Mouse (Mus musculus) hindbrain, embryonic 15.5 days (tissue): ENCODE results near the gene Litaf. TPM values are rescaled to one million over a fixed set of nuclear protein-coding genes. Genes with fewer than 3 reads are reported as not detected.
A peak's percentile ranks its signal among the peaks of the same experiment; 100 is the strongest.

Source experiments
- ATAC-seq: fragments of 200-750 bp; cut with Nextera tagmentation; 2 replicates; pipeline ENCODE4 v1.8.0; 2017; ENCODE audit warnings: low read depth, moderate number of reproducible peaks, moderate TSS enrichment; ENCODE audit not compliant: low FRiP score
- H3K27ac ChIP-seq: fragments of 300-500 bp; sonication (generic); replicated peaks from 2 replicates; pipeline ENCODE4 v1.5.1; 2015; ENCODE audit warnings: mild to moderate bottlenecking, inconsistent platforms
- H3K27me3 ChIP-seq: fragments of 300-500 bp; sonication (generic); 2 replicates; pipeline ENCODE4 v1.6.1; 2015; ENCODE audit warnings: control low read depth, inconsistent platforms
- H3K36me3 ChIP-seq: fragments of 300-500 bp; sonication (generic); 2 replicates; pipeline ENCODE4 v1.6.1; 2015; ENCODE audit warnings: control low read depth, inconsistent platforms
- H3K4me1 ChIP-seq: fragments of 300-500 bp; sonication (generic); replicated peaks from 2 replicates; pipeline ENCODE4 v1.6.1; 2015; ENCODE audit warnings: control low read depth, inconsistent platforms
- H3K4me2 ChIP-seq: fragments of 300-500 bp; sonication (generic); 2 replicates; pipeline ENCODE4 v1.6.1; 2015; ENCODE audit warnings: moderate library complexity, mild to moderate bottlenecking, inconsistent platforms
- H3K4me3 ChIP-seq: fragments of 300-500 bp; sonication (generic); 2 replicates; pipeline ENCODE4 v1.5.1; 2015; ENCODE audit warnings: mild to moderate bottlenecking, inconsistent platforms
- H3K9ac ChIP-seq: fragments of 300-500 bp; sonication (generic); 2 replicates; pipeline ENCODE4 v1.6.1; 2015; ENCODE audit warnings: inconsistent platforms
- H3K9me3 ChIP-seq: fragments of 300-500 bp; sonication (generic); 2 replicates; pipeline ENCODE4 v1.6.1; 2016; ENCODE audit warnings: control low read depth, inconsistent platforms
- WGBS: fragments of 180-500 bp; shearing (Covaris S2); methylation state at CpG from one replicate; pipeline ENCODE4 v1.1.7; 2015; 5-methylcytosine and 5-hydroxymethylcytosine counted together
- polyA plus RNA-seq: library from polyadenylated mRNA; unstranded; fragments of >200 nt; fragmentation: Nextera tagmentation; extraction: Ambion mirVana; gene quantifications from 2 replicates; pipeline ENCODE4 v1.2.1, GENCODE M21; 2015

The Litaf gene
- polyA plus RNA-seq, 1 experiment from 2014 or later = 32.2 TPM

- no peaks in the 10 kb centered on the region for H3K27me3 ChIP-seq
- 25% methylated on average over 15 of the region's 15 CpGs for WGBS
- no peak overlapping the region for H3K27ac ChIP-seq
- peak; percentile 45; the same call in 1 of the 2 replicates for ATAC-seq
- no peaks in the 10 kb centered on the region for H3K9me3 ChIP-seq
- no peak overlapping the region for H3K9ac ChIP-seq
- no peaks in the 10 kb centered on the region for H3K36me3 ChIP-seq
- H3K4me3 ChIP-seq = no peak overlapping the region
- no peaks in the 10 kb centered on the region; the same call in 1 of the 2 replicates for H3K4me1 ChIP-seq
- H3K4me2 ChIP-seq = no peak overlapping the region
Observed at GRCm38 (mm10) chr16:11035790-11036431, 30.0 kb downstream of the Litaf start.

- no peak overlapping the region for H3K9ac ChIP-seq
- H3K27me3 ChIP-seq = no peaks in the 10 kb centered on the region
- no peak for ATAC-seq
- WGBS = 82% methylated on average over 9 of the region's 9 CpGs
- no peaks in the 10 kb centered on the region for H3K36me3 ChIP-seq
- H3K27ac ChIP-seq = no peak overlapping the region
- no peaks in the 10 kb centered on the region; the same call in 1 of the 2 replicates for H3K4me1 ChIP-seq
- no peak overlapping the region for H3K4me3 ChIP-seq
- no peaks in the 10 kb centered on the region for H3K9me3 ChIP-seq
- H3K4me2 ChIP-seq = no peak overlapping the region
Observed at GRCm38 (mm10) chr16:11035273-11035672, 30.7 kb downstream of the Litaf start.

- H3K36me3 ChIP-seq = no peaks in the 10 kb centered on the region
- H3K27ac ChIP-seq = no peak overlapping the region
- H3K27me3 ChIP-seq = no peaks in the 10 kb centered on the region
- H3K4me3 ChIP-seq = no peak overlapping the region
- ATAC-seq = no peak
- no peak overlapping the region for H3K9ac ChIP-seq
- H3K4me2 ChIP-seq = no peak overlapping the region
- H3K9me3 ChIP-seq = no peaks in the 10 kb centered on the region
- no peaks in the 10 kb centered on the region; the same call in 1 of the 2 replicates for H3K4me1 ChIP-seq
- 3% methylated on average over 4 of the region's 4 CpGs for WGBS
Observed at GRCm38 (mm10) chr16:11034193-11034803, 31.7 kb downstream of the Litaf start.

- H3K4me2 ChIP-seq = no peak overlapping the region
- H3K4me1 ChIP-seq = no peaks in the 10 kb centered on the region; the same call in 1 of the 2 replicates
- no peak overlapping the region for H3K27ac ChIP-seq
- 66% methylated on average over 3 of the region's 3 CpGs for WGBS
- H3K27me3 ChIP-seq = no peaks in the 10 kb centered on the region
- H3K9me3 ChIP-seq = no peaks in the 10 kb centered on the region
- no peaks in the 10 kb centered on the region for H3K36me3 ChIP-seq
- no peak overlapping the region for H3K4me3 ChIP-seq
- H3K9ac ChIP-seq = no peak overlapping the region
- no peak for ATAC-seq
Observed at GRCm38 (mm10) chr16:11031320-11031719, 34.6 kb downstream of the Litaf start.

GRCm38 (mm10) chr16:11030844-11031243 is 35.1 kb downstream of the Litaf start:
- no peaks in the 10 kb centered on the region for H3K27me3 ChIP-seq
- 90% methylated on average over 4 of the region's 4 CpGs for WGBS
- H3K9ac ChIP-seq = no peak overlapping the region
- no peaks in the 10 kb centered on the region; the same call in 1 of the 2 replicates for H3K4me1 ChIP-seq
- H3K4me3 ChIP-seq = no peak overlapping the region
- no peaks in the 10 kb centered on the region for H3K9me3 ChIP-seq
- H3K4me2 ChIP-seq = no peak overlapping the region
- no peaks in the 10 kb centered on the region for H3K36me3 ChIP-seq
- ATAC-seq = no peak
- H3K27ac ChIP-seq = no peak overlapping the region

- Histone ChIP-seq H3K4me1 (no peaks in the 10 kb centered on the region), H3K9ac (no peak overlapping the region), H3K4me3 (no peak overlapping the region), H3K27ac (no peak overlapping the region), H3K9me3 (no peaks in the 10 kb centered on the region), H3K4me2 (no peak overlapping the region), H3K27me3 (no peaks in the 10 kb centered on the region), H3K36me3 (no peaks in the 10 kb centered on the region)
- WGBS = 68% methylated on average over 7 of the region's 7 CpGs
- no peak for ATAC-seq
Observed at GRCm38 (mm10) chr16:11028206-11028605, 37.8 kb downstream of the Litaf start.

GRCm38 (mm10) chr16:11024841-11025240 is 41.1 kb downstream of the Litaf start:
- no peaks in the 10 kb centered on the region for H3K4me1 ChIP-seq
- 76% methylated on average over 3 of the region's 3 CpGs for WGBS
- no peaks in the 10 kb centered on the region for H3K27me3 ChIP-seq
- no peak overlapping the region for H3K27ac ChIP-seq
- no peaks in the 10 kb centered on the region for H3K9me3 ChIP-seq
- ATAC-seq = no peak
- no peak overlapping the region for H3K4me3 ChIP-seq
- no peak overlapping the region for H3K9ac ChIP-seq
- H3K36me3 ChIP-seq = no peaks in the 10 kb centered on the region
- H3K4me2 ChIP-seq = no peak overlapping the region

- no peak for ATAC-seq
- H3K4me3 ChIP-seq = no peak overlapping the region
- H3K9me3 ChIP-seq = no peaks in the 10 kb centered on the region
- no peak overlapping the region for H3K4me2 ChIP-seq
- no peaks in the 10 kb centered on the region for H3K4me1 ChIP-seq
- no peak overlapping the region for H3K9ac ChIP-seq
- WGBS = 92% methylated on average over 5 of the region's 5 CpGs
- no peaks in the 10 kb centered on the region for H3K27me3 ChIP-seq
- no peaks in the 10 kb centered on the region for H3K36me3 ChIP-seq
- no peak overlapping the region for H3K27ac ChIP-seq
Observed at GRCm38 (mm10) chr16:11023618-11024017, 42.3 kb downstream of the Litaf start.

GRCm38 (mm10) chr16:11022113-11022489 is 43.9 kb downstream of the Litaf start:
- no peak for ATAC-seq
- no peak overlapping the region for H3K9ac ChIP-seq
- no peaks in the 10 kb centered on the region for H3K9me3 ChIP-seq
- no peaks in the 10 kb centered on the region for H3K36me3 ChIP-seq
- H3K4me2 ChIP-seq = no peak overlapping the region
- H3K27ac ChIP-seq = no peak overlapping the region
- H3K4me1 ChIP-seq = no peaks in the 10 kb centered on the region
- H3K27me3 ChIP-seq = no peaks in the 10 kb centered on the region
- WGBS = 88% methylated on average over 4 of the region's 4 CpGs
- no peak overlapping the region for H3K4me3 ChIP-seq

- peak; percentile 72 for ATAC-seq
Observed at GRCm38 (mm10) chr16:11021403-11022112, 44.4 kb downstream of the Litaf start.

GRCm38 (mm10) chr16:11017807-11018595 is 48.0 kb downstream of the Litaf start:
- WGBS = 61% methylated on average over 11 of the region's 11 CpGs
- no peaks in the 10 kb centered on the region for H3K36me3 ChIP-seq
- H3K9me3 ChIP-seq = no peaks in the 10 kb centered on the region
- H3K27ac ChIP-seq = no peak overlapping the region
- no peak overlapping the region for H3K4me3 ChIP-seq
- no peak overlapping the region for H3K9ac ChIP-seq
- H3K27me3 ChIP-seq = no peaks in the 10 kb centered on the region
- no peaks in the 10 kb centered on the region for H3K4me1 ChIP-seq
- no peak overlapping the region for H3K4me2 ChIP-seq
- ATAC-seq = no peak

More at GRCm38 (mm10) chr16:11021403-11022112, 44.4 kb downstream of the Litaf start:
- H3K9me3 ChIP-seq = no peaks in the 10 kb centered on the region
- H3K9ac ChIP-seq = no peak overlapping the region
- no peak overlapping the region for H3K4me2 ChIP-seq
- no peaks in the 10 kb centered on the region for H3K4me1 ChIP-seq
- H3K4me3 ChIP-seq = no peak overlapping the region
- no peaks in the 10 kb centered on the region for H3K36me3 ChIP-seq
- no peak overlapping the region for H3K27ac ChIP-seq
- 39% methylated on average over 3 of the region's 3 CpGs for WGBS
- no peaks in the 10 kb centered on the region for H3K27me3 ChIP-seq

- no peaks in the 10 kb centered on the region for H3K36me3 ChIP-seq
- no peak overlapping the region for H3K27ac ChIP-seq
- WGBS = 75% methylated on average over 4 of the region's 4 CpGs
- no peak overlapping the region for H3K4me3 ChIP-seq
- no peaks in the 10 kb centered on the region for H3K9me3 ChIP-seq
- H3K4me1 ChIP-seq = peaks cover 7% of the 10 kb centered on the region
- H3K4me2 ChIP-seq = no peak overlapping the region
- H3K27me3 ChIP-seq = no peaks in the 10 kb centered on the region
- no peak for ATAC-seq
- H3K9ac ChIP-seq = no peak overlapping the region
Observed at GRCm38 (mm10) chr16:11016353-11016752, 49.6 kb downstream of the Litaf start.
